Mouse (Mus musculus) limb, embryonic 14.5 days (tissue): ENCODE results near the gene Gprin3. TPM values are rescaled to one million over a fixed set of nuclear protein-coding genes. Genes with fewer than 3 reads are reported as not detected.
A peak's percentile ranks its signal among the peaks of the same experiment; 100 is the strongest.

Experiments
- ATAC-seq: fragments of 200-750 bp; cut with Nextera tagmentation; 2 replicates; pipeline ENCODE4 v1.8.0; 2017; ENCODE audit warnings: low read depth, moderate number of reproducible peaks, moderate TSS enrichment; ENCODE audit not compliant: low FRiP score
- DNase-seq: peaks from one replicate; pipeline ENCODE4 v3.0.0-alpha.2; 2015; ENCODE audit warnings: low spot score
- H3K27ac ChIP-seq: fragments of 300-500 bp; sonication (generic); replicated peaks from 2 replicates; pipeline ENCODE4 v1.5.1; 2014; ENCODE audit warnings: low read depth, mild to moderate bottlenecking, low read length, moderate library complexity, mixed read lengths
- H3K27me3 ChIP-seq: fragments of 300-500 bp; sonication (generic); 2 replicates; pipeline ENCODE4 v1.6.1; 2014; ENCODE audit warnings: low read length, mixed read lengths; ENCODE audit not compliant: control insufficient read depth, insufficient read depth
- H3K36me3 ChIP-seq: fragments of 300-500 bp; sonication (generic); 2 replicates; pipeline ENCODE4 v1.6.1; 2014; ENCODE audit warnings: mild to moderate bottlenecking, low read length, moderate library complexity, mixed read lengths; ENCODE audit not compliant: control insufficient read depth, insufficient read depth
- H3K4me1 ChIP-seq: fragments of 300-500 bp; sonication (generic); 2 replicates; pipeline ENCODE4 v1.6.1; 2014; ENCODE audit warnings: antibody characterized with exemption, low read length, mixed read lengths; ENCODE audit not compliant: control insufficient read depth, insufficient read depth
- H3K4me2 ChIP-seq: fragments of 300-500 bp; sonication (generic); replicated peaks from 2 replicates; pipeline ENCODE4 v1.6.1; 2014; ENCODE audit warnings: low read depth, mild to moderate bottlenecking, low read length, moderate library complexity; ENCODE audit not compliant: severe bottlenecking
- H3K4me3 ChIP-seq: fragments of 300-500 bp; sonication (generic); replicated peaks from 2 replicates; pipeline ENCODE4 v1.5.1; 2014; ENCODE audit warnings: low read length
- H3K9ac ChIP-seq: fragments of 300-500 bp; sonication (generic); 2 replicates; pipeline ENCODE4 v1.6.1; 2014; ENCODE audit warnings: mild to moderate bottlenecking, low read depth, low read length, moderate library complexity; ENCODE audit not compliant: severe bottlenecking
- H3K9me3 ChIP-seq: fragments of 300-500 bp; sonication (generic); 2 replicates; pipeline ENCODE4 v1.6.1; 2016; ENCODE audit warnings: low read length; ENCODE audit not compliant: control insufficient read depth
- POLR2A ChIP-seq: fragments of 200-500 bp; IDR thresholded peaks from 2 replicates; pipeline ENCODE4 v1.8.0; 2012; ENCODE audit warnings: inconsistent platforms, mild to moderate bottlenecking, moderate library complexity, borderline replicate concordance; ENCODE audit not compliant: insufficient read depth, insufficient read length; ENCODE audit errors: extremely low read depth
- WGBS: fragments of 180-500 bp; shearing (Covaris S2); extraction: QIAGEN DNeasy Blood & Tissue Kit; methylation state at CpG from one replicate; pipeline ENCODE4 v1.1.7; 2014; 5-methylcytosine and 5-hydroxymethylcytosine counted together
- polyA plus RNA-seq, 2 experiments: library from polyadenylated mRNA; depleted of rRNA in 1 of 2; stranded (reverse) in 1 of 2; unstranded in 1 of 2; fragments of >200 nt; fragmentation: Nextera tagmentation in 1 of 2; extraction: Ambion mirVana in 1 of 2; gene quantifications; 2 replicates each; pipeline versions ENCODE4 v1.2.1 to v1.2.3; 2012 to 2014

Gprin3 gene
- polyA plus RNA-seq (2012; rRNA removed) (0.28 TPM in 2 replicates), polyA plus RNA-seq (2014; fragmentation: Nextera tagmentation; extraction: Ambion mirVana) (1.2 TPM in 2 replicates)

GRCm38 (mm10) chr6:59425824-59426533 lies at the start of gene Gprin3:
TSS of gene Gprin3 (minus strand) at chr6:59426294.
- Histone ChIP-seq H3K36me3 (no peaks in the 10 kb centered on the region), H3K4me1 (peaks cover 9% of the 10 kb centered on the region), H3K4me3 (peak within 1 kb of the TSS; percentile 48), H3K4me2 (peak within 1 kb of the TSS; percentile 85), H3K27ac (peak within 1 kb of the TSS; percentile 52; the same call in 1 of the 2 replicates), H3K27me3 (no peaks in the 10 kb centered on the region), H3K9ac (peak within 1 kb of the TSS; percentile 65), H3K9me3 (no peaks in the 10 kb centered on the region)
- WGBS = 10% methylated on average over 34 of the region's 34 CpGs
- TF ChIP-seq POLR2A = no peak
- ATAC-seq (peak; percentile 90), DNase-seq (peak; percentile 78)

- Histone ChIP-seq H3K9me3 (no peaks in the 10 kb centered on the region), H3K27ac (no peak overlapping the region), H3K9ac (no peak overlapping the region), H3K27me3 (no peaks in the 10 kb centered on the region), H3K4me2 (no peak overlapping the region), H3K4me1 (no peaks in the 10 kb centered on the region), H3K4me3 (no peak overlapping the region), H3K36me3 (no peaks in the 10 kb centered on the region)
- DNase-seq (no peak), ATAC-seq (no peak)
- no peak for TF ChIP-seq POLR2A
Measured at GRCm38 (mm10) chr6:59458861-59459260, 32.8 kb upstream of the Gprin3 start.

GRCm38 (mm10) chr6:59456116-59456515 lies 30.0 kb upstream of the Gprin3 start:
- Histone ChIP-seq H3K9me3 (no peaks in the 10 kb centered on the region), H3K27me3 (no peaks in the 10 kb centered on the region), H3K4me3 (no peak overlapping the region), H3K4me2 (no peak overlapping the region), H3K36me3 (no peaks in the 10 kb centered on the region), H3K4me1 (no peaks in the 10 kb centered on the region), H3K9ac (no peak overlapping the region), H3K27ac (no peak overlapping the region)
- TF ChIP-seq POLR2A = no peak
- ATAC-seq = no peak
- WGBS = 65% methylated on average over 1 of the region's 1 CpGs
- no peak for DNase-seq

GRCm38 (mm10) chr6:59451348-59451747 lies 25.3 kb upstream of the Gprin3 start:
- H3K27me3 ChIP-seq = no peaks in the 10 kb centered on the region
- no peak overlapping the region for H3K4me3 ChIP-seq
- no peak overlapping the region for H3K27ac ChIP-seq
- TF ChIP-seq POLR2A = no peak
- 75% methylated on average over 3 of the region's 3 CpGs for WGBS
- no peak for DNase-seq
- no peak for ATAC-seq
- no peaks in the 10 kb centered on the region for H3K9me3 ChIP-seq
- no peaks in the 10 kb centered on the region for H3K4me1 ChIP-seq
- no peak overlapping the region for H3K9ac ChIP-seq
- no peaks in the 10 kb centered on the region for H3K36me3 ChIP-seq
- H3K4me2 ChIP-seq = no peak overlapping the region

GRCm38 (mm10) chr6:59445101-59445503 lies 19.0 kb upstream of the Gprin3 start:
- H3K27me3 ChIP-seq = no peaks in the 10 kb centered on the region
- no peak overlapping the region for H3K4me3 ChIP-seq
- no peak overlapping the region for H3K27ac ChIP-seq
- WGBS = 81% methylated on average over 3 of the region's 3 CpGs
- H3K9me3 ChIP-seq = no peaks in the 10 kb centered on the region
- H3K36me3 ChIP-seq = no peaks in the 10 kb centered on the region
- ATAC-seq = no peak
- no peaks in the 10 kb centered on the region for H3K4me1 ChIP-seq
- no peak for DNase-seq
- TF ChIP-seq POLR2A = no peak
- H3K4me2 ChIP-seq = no peak overlapping the region
- H3K9ac ChIP-seq = no peak overlapping the region
